22 mouse cellular contexts compared by ENCODE assay signal in the genomic region with DNA sequence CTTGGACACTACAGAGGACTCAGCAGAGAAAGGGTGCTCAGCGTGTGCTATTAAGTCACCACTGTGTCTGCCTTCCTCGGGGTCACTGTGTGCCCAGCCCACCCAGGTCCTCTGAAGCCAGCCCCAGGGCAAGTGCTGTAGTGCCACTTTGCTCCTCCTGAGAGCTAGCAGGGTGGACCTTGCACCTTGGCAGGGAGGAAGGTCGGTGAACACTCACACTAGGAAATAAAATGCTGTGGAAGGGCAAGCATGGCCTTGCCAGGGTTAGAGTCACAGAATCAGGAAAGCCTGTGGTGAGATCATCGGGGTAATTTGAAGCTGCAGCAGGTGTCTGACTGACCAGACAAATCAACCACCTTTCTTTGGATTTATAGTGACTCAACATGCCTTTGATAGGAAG. TPM values are rescaled to one million over a fixed set of nuclear protein-coding genes. Genes with fewer than 3 reads are reported as not detected.
A peak's percentile ranks its signal among the peaks of the same experiment; 100 is the strongest.
DNase-seq lines count a peak whose midpoint lies in the region; ATAC-seq and TF ChIP-seq lines count a peak whose summit lies in the region.
"Had no signal": no experiment of that assay in that cellular context is flagged by ENCODE, and none has a peak within 500 bp of the region (broad histone marks: within the 10 kb centered on the region; RNA-seq: fewer than 3 reads in every experiment).

No protein-coding gene starts in this region.

- peaks cover 30% of the 10 kb centered on the region for H3K27me3 ChIP-seq in intestine, postnatal 0 days (replicated peaks; ENCODE audit: control insufficient read depth, insufficient read depth, low read length)
- H3K27me3 ChIP-seq in intestine, embryonic 15.5 days (replicated peaks), result peaks cover 39% of the 10 kb centered on the region
- H3K27me3 ChIP-seq in neural tube, embryonic 15.5 days (replicated peaks), result peaks cover 80% of the 10 kb centered on the region
- peaks cover 32% of the 10 kb centered on the region for H3K27me3 ChIP-seq in lung, postnatal 0 days (replicated peaks; ENCODE audit: insufficient read depth, low read length)
- peaks cover 13% of the 10 kb centered on the region for H3K27me3 ChIP-seq in thymus, adult 2 months (ENCODE audit: control insufficient read depth, insufficient read depth, low read length)

- H3K27ac ChIP-seq in intestine, postnatal 0 days (ENCODE audit: low read depth, low read length), result no peak overlapping the region
- H3K27ac ChIP-seq in intestine, embryonic 15.5 days, result no peak overlapping the region
- H3K27ac ChIP-seq in neural tube, embryonic 15.5 days (replicated peaks), result no peak overlapping the region
- H3K27ac ChIP-seq in lung, postnatal 0 days (ENCODE audit: low read length), result no peak overlapping the region
- H3K27ac ChIP-seq in thymus, adult 2 months (ENCODE audit: control insufficient read depth, insufficient read depth, low read length), result no peak overlapping the region
- H3K27ac ChIP-seq: forebrain, embryonic 12.5 days; heart, embryonic 13.5 days; kidney, postnatal 0 days had no signal

- no peaks in the 10 kb centered on the region for H3K4me1 ChIP-seq in intestine, postnatal 0 days (replicated peaks; ENCODE audit: control insufficient read depth, insufficient read depth, low read length)
- H3K4me1 ChIP-seq in intestine, embryonic 15.5 days (replicated peaks), result peaks cover 13% of the 10 kb centered on the region
- H3K4me1 ChIP-seq in neural tube, embryonic 15.5 days, result peaks cover 20% of the 10 kb centered on the region
- H3K4me1 ChIP-seq in lung, postnatal 0 days (ENCODE audit: insufficient read depth, low read depth, low read length), result no peaks in the 10 kb centered on the region; the same call in 1 of the 2 replicates
- no peaks in the 10 kb centered on the region for H3K4me1 ChIP-seq in thymus, adult 2 months (replicated peaks; ENCODE audit: control insufficient read depth, insufficient read depth, low read length)

- no peak for TF ChIP-seq CTCF in intestine, postnatal 0 days (IDR thresholded peaks at IDR 0.05; ENCODE audit: low read depth)
- no peak for TF ChIP-seq CTCF in lung, postnatal 0 days (IDR thresholded peaks at IDR 0.05)
- TF ChIP-seq CTCF in thymus, adult 2 months (IDR thresholded peaks at IDR 0.05; ENCODE audit: borderline replicate concordance, control insufficient read depth, extremely low read depth, insufficient read depth, low read length, poor library complexity), result no peak

- H3K4me3 ChIP-seq in intestine, postnatal 0 days (ENCODE audit: low read depth, low read length), result no peak overlapping the region
- no peak overlapping the region for H3K4me3 ChIP-seq in intestine, embryonic 15.5 days (replicated peaks)
- no peak overlapping the region for H3K4me3 ChIP-seq in neural tube, embryonic 15.5 days (replicated peaks)
- no peak overlapping the region for H3K4me3 ChIP-seq in lung, postnatal 0 days (ENCODE audit: low read depth, low read length)
- no peak overlapping the region for H3K4me3 ChIP-seq in thymus, adult 2 months (ENCODE audit: control insufficient read depth, insufficient read depth, low read length)
- H3K4me3 ChIP-seq: forebrain, embryonic 12.5 days; heart, embryonic 13.5 days; megakaryocyte, embryonic 14.5 days had no signal

- 59% methylated on average over 4 of the region's 4 CpGs for WGBS in intestine, postnatal 0 days
- 76% methylated on average over 4 of the region's 4 CpGs for WGBS in intestine, embryonic 15.5 days
- 32% methylated on average over 4 of the region's 4 CpGs for WGBS in neural tube, embryonic 15.5 days
- WGBS in lung, postnatal 0 days, result 80% methylated on average over 4 of the region's 4 CpGs
- WGBS in thymus, adult 2 months, result 83% methylated on average over 4 of the region's 4 CpGs

- ATAC-seq in intestine, postnatal 0 days, result 0 out of 2 replicates have a peak, but pooled peaks have one; percentile 22
- ATAC-seq in intestine, embryonic 15.5 days, result no peak
- no peak for ATAC-seq in neural tube, embryonic 15.5 days (ENCODE audit: low FRiP score)
- ATAC-seq in lung, postnatal 0 days, result no peak
- ATAC-seq: hindbrain, embryonic 16.5 days had no signal

- H3K9me3 ChIP-seq in intestine, postnatal 0 days (ENCODE audit: control insufficient read depth), result no peaks in the 10 kb centered on the region
- no peaks in the 10 kb centered on the region for H3K9me3 ChIP-seq in intestine, embryonic 15.5 days
- H3K9me3 ChIP-seq in neural tube, embryonic 15.5 days (replicated peaks), result no peaks in the 10 kb centered on the region
- H3K9me3 ChIP-seq in lung, postnatal 0 days (ENCODE audit: low read length), result no peaks in the 10 kb centered on the region
- H3K9me3 ChIP-seq: forebrain, embryonic 12.5 days; heart, embryonic 13.5 days; megakaryocyte, embryonic 14.5 days had no signal

- DNase-seq in neural tube, embryonic 10.5 days (ENCODE audit: extremely low spot score, low spot score), result peak; percentile 24
- peak; percentile 51 to 71 for DNase-seq in kidney, postnatal 36 days
- no peak for DNase-seq in urinary bladder, postnatal 36 days (ENCODE audit: low spot score in 2 of 2)
- DNase-seq in lung, postnatal 0 days (ENCODE audit: low spot score), result no peak
- no peak for DNase-seq in thymus, adult 2 months
- DNase-seq: B cell, adult 2 months; cerebellum, adult 2 months; gastrocnemius, postnatal 14 days; heart, adult 18-20 months; heart, postnatal 36 days; left cerebral cortex, postnatal 4 days; liver; lung, adult 18-20 months; thymus, postnatal 14 days had no signal

- no peak for TF ChIP-seq POLR2A in thymus, adult 2 months (IDR thresholded peaks at IDR 0.05; ENCODE audit: control insufficient read depth, extremely low read depth, insufficient read depth, low read length, poor library complexity)

- no peak overlapping the region for H3K4me2 ChIP-seq in intestine, postnatal 0 days (replicated peaks; ENCODE audit: low read depth)
- H3K4me2 ChIP-seq in intestine, embryonic 15.5 days (replicated peaks), result no peak overlapping the region
- H3K4me2 ChIP-seq in neural tube, embryonic 15.5 days, result no peak overlapping the region
- H3K4me2 ChIP-seq in lung, postnatal 0 days (replicated peaks; ENCODE audit: low read depth, low read length), result no peak overlapping the region
- H3K4me2 ChIP-seq: forebrain, embryonic 12.5 days; heart, embryonic 13.5 days had no signal

- no peak overlapping the region for H3K9ac ChIP-seq in intestine, postnatal 0 days (ENCODE audit: low read depth, low read length)
- no peak overlapping the region for H3K9ac ChIP-seq in intestine, embryonic 15.5 days
- H3K9ac ChIP-seq in neural tube, embryonic 15.5 days (replicated peaks), result no peak overlapping the region
- H3K9ac ChIP-seq in lung, postnatal 0 days (replicated peaks; ENCODE audit: low read depth), result no peak overlapping the region
- H3K9ac ChIP-seq: forebrain, embryonic 12.5 days; heart, embryonic 13.5 days had no signal

- TF ChIP-seq EP300 in lung, postnatal 0 days (IDR thresholded peaks at IDR 0.05), result no peak

- peaks cover 30% of the 10 kb centered on the region; the same call in 1 of the 2 replicates for H3K36me3 ChIP-seq in intestine, postnatal 0 days (ENCODE audit: control insufficient read depth, insufficient read depth)
- 0 out of 2 replicates have a peak, but pooled peaks cover 2% of the 10 kb centered on the region for H3K36me3 ChIP-seq in intestine, embryonic 15.5 days
- H3K36me3 ChIP-seq in neural tube, embryonic 15.5 days, result no peaks in the 10 kb centered on the region; the same call in 1 of the 2 replicates
- H3K36me3 ChIP-seq in lung, postnatal 0 days (ENCODE audit: insufficient read depth, low read length), result no peaks in the 10 kb centered on the region; the same call in 1 of the 2 replicates
- no peaks in the 10 kb centered on the region; the same call in 1 of the 2 replicates for H3K36me3 ChIP-seq in thymus, adult 2 months (ENCODE audit: control insufficient read depth, insufficient read depth, low read length)

RNA-seq across cellular contexts. Expression of a gene that starts 10.9 kb away (rescaled TPM):
- polyA plus RNA-seq in intestine, postnatal 0 days (2015; fragmentation: Nextera tagmentation; extraction: Ambion mirVana), result not detected in 2 replicates
- 0.06 TPM in 1 of 2 replicates, not detected in the other for polyA plus RNA-seq in intestine, embryonic 15.5 days (2015; fragmentation: Nextera tagmentation; extraction: Ambion mirVana)
- 4.5 and 7.5 TPM in 2 replicates for polyA plus RNA-seq in neural tube, embryonic 15.5 days (2015; fragmentation: Nextera tagmentation; extraction: Ambion mirVana)
- polyA plus RNA-seq in lung, postnatal 0 days (2015; fragmentation: Nextera tagmentation; extraction: Ambion mirVana), result 0.06 TPM in 1 of 2 replicates, not detected in the other
- polyA plus RNA-seq in thymus, adult 2 months (2012; rRNA removed), result 0.13 and 0.14 TPM in 2 replicates
- polyA plus RNA-seq: heart, embryonic 13.5 days; kidney, postnatal 0 days had no signal

Comparison
In these comparisons a context has a peak if more than half of its experiments do, and no peak if none do; other contexts are left out.
1. DNase-seq: peak in neural tube, embryonic 10.5 days (single experiment) and kidney, postnatal 36 days (2 of 2); none in urinary bladder, postnatal 36 days (0 of 2), lung, postnatal 0 days (single experiment) and thymus, adult 2 months (single experiment).